Mouse (Mus musculus) forebrain, embryonic 13.5 days (tissue): ENCODE measurements at regions not wholly inside any gene's neighbourhood (a gene's known extent, or its start where the extent isn't known, plus 50 kb on each side); places are given as distances from the start of the nearest gene placed in this dataset.

Experiments used
- ATAC-seq: fragments of 200-750 bp; cut with Nextera tagmentation; 2 replicates; pipeline ENCODE4 v1.8.0; 2017
- H3K27ac ChIP-seq: fragments of 300-500 bp; sonication (generic); 2 replicates; pipeline ENCODE4 v1.5.1; 2015; ENCODE audit warnings: inconsistent platforms, mild to moderate bottlenecking, moderate library complexity
- H3K27me3 ChIP-seq: fragments of 300-500 bp; sonication (generic); 2 replicates; pipeline ENCODE4 v1.6.1; 2015; ENCODE audit warnings: mild to moderate bottlenecking, inconsistent platforms
- H3K36me3 ChIP-seq: fragments of 300-500 bp; sonication (generic); 2 replicates; pipeline ENCODE4 v1.6.1; 2015; ENCODE audit warnings: mild to moderate bottlenecking, inconsistent platforms; ENCODE audit not compliant: poor library complexity, severe bottlenecking
- H3K4me1 ChIP-seq: fragments of 300-500 bp; sonication (generic); 2 replicates; pipeline ENCODE4 v1.6.1; 2015; ENCODE audit warnings: inconsistent platforms
- H3K4me2 ChIP-seq: fragments of 300-500 bp; sonication (generic); 2 replicates; pipeline ENCODE4 v1.6.1; 2015; ENCODE audit warnings: inconsistent platforms, mild to moderate bottlenecking, moderate library complexity
- H3K4me3 ChIP-seq: fragments of 300-500 bp; sonication (generic); 2 replicates; pipeline ENCODE4 v1.5.1; 2015; ENCODE audit warnings: mild to moderate bottlenecking, inconsistent platforms
- H3K9ac ChIP-seq: fragments of 300-500 bp; sonication (generic); 2 replicates; pipeline ENCODE4 v1.6.1; 2015; ENCODE audit warnings: mild to moderate bottlenecking, inconsistent platforms
- H3K9me3 ChIP-seq: fragments of 300-500 bp; sonication (generic); replicated peaks from 2 replicates; pipeline ENCODE4 v1.6.1; 2016; ENCODE audit warnings: inconsistent platforms
- WGBS: fragments of 180-500 bp; shearing (Covaris S2); methylation state at CpG from one replicate; pipeline ENCODE4 v1.1.7; 2015; 5-methylcytosine and 5-hydroxymethylcytosine counted together

GRCm38 (mm10) chr13:52024349-52024748 lies 177.9 kb downstream of the Gadd45g start:
- 61% methylated on average over 2 of the region's 2 CpGs for WGBS
- H3K27me3 ChIP-seq: no peaks in the 10 kb centered on the region; the same call in 1 of the 2 replicates
- no peak for ATAC-seq
- H3K27ac ChIP-seq: peak overlapping the region; percentile 19; the same call in 1 of the 2 replicates
- no peaks in the 10 kb centered on the region for H3K36me3 ChIP-seq
- no peaks in the 10 kb centered on the region for H3K9me3 ChIP-seq
- no peak overlapping the region for H3K4me2 ChIP-seq
- no peak overlapping the region for H3K9ac ChIP-seq
- peaks cover 30% of the 10 kb centered on the region for H3K4me1 ChIP-seq
- no peak overlapping the region for H3K4me3 ChIP-seq

GRCm38 (mm10) chr13:52024832-52025481 lies 178.5 kb downstream of the Gadd45g start:
- Histone ChIP-seq H3K36me3 (no peaks in the 10 kb centered on the region), H3K27ac (peak overlapping the region; percentile 19; the same call in 1 of the 2 replicates)
- WGBS: 63% methylated on average over 18 of the region's 18 CpGs

GRCm38 (mm10) chr13:52025482-52025848 lies 179.0 kb downstream of the Gadd45g start:
- no peak for ATAC-seq

More at GRCm38 (mm10) chr13:52024832-52025481, 178.5 kb downstream of the Gadd45g start:
- 0 out of 2 replicates have a peak, but pooled peaks have one; percentile 6 for ATAC-seq
- H3K9ac ChIP-seq: no peak overlapping the region
- H3K27me3 ChIP-seq: no peaks in the 10 kb centered on the region; the same call in 1 of the 2 replicates
- H3K9me3 ChIP-seq: no peaks in the 10 kb centered on the region
- peaks cover 30% of the 10 kb centered on the region for H3K4me1 ChIP-seq
- H3K4me3 ChIP-seq: no peak overlapping the region
- H3K4me2 ChIP-seq: no peak overlapping the region

GRCm38 (mm10) chr13:52026291-52026690 lies 179.8 kb downstream of the Gadd45g start:
- no peak overlapping the region for H3K4me3 ChIP-seq
- peaks cover 22% of the 10 kb centered on the region for H3K4me1 ChIP-seq
- H3K36me3 ChIP-seq: no peaks in the 10 kb centered on the region
- H3K4me2 ChIP-seq: no peak overlapping the region
- H3K9me3 ChIP-seq: no peaks in the 10 kb centered on the region
- no peak overlapping the region for H3K9ac ChIP-seq
- H3K27me3 ChIP-seq: no peaks in the 10 kb centered on the region
- 94% methylated on average over 7 of the region's 7 CpGs for WGBS
- ATAC-seq: no peak
- no peak overlapping the region for H3K27ac ChIP-seq

More at GRCm38 (mm10) chr13:52025482-52025848, 179.0 kb downstream of the Gadd45g start:
- no peak overlapping the region for H3K9ac ChIP-seq
- H3K4me3 ChIP-seq: no peak overlapping the region
- peaks cover 30% of the 10 kb centered on the region for H3K4me1 ChIP-seq
- no peaks in the 10 kb centered on the region for H3K36me3 ChIP-seq
- no peak overlapping the region for H3K27ac ChIP-seq
- 82% methylated on average over 5 of the region's 5 CpGs for WGBS
- H3K9me3 ChIP-seq: no peaks in the 10 kb centered on the region
- no peak overlapping the region for H3K4me2 ChIP-seq
- H3K27me3 ChIP-seq: no peaks in the 10 kb centered on the region

- Histone ChIP-seq H3K27me3 (no peaks in the 10 kb centered on the region), H3K27ac (no peak overlapping the region), H3K9ac (no peak overlapping the region), H3K9me3 (no peaks in the 10 kb centered on the region), H3K36me3 (no peaks in the 10 kb centered on the region), H3K4me1 (peaks cover 8% of the 10 kb centered on the region), H3K4me2 (no peak overlapping the region), H3K4me3 (no peak overlapping the region)
- WGBS: 69% methylated on average over 3 of the region's 3 CpGs
- ATAC-seq: no peak
Observed at GRCm38 (mm10) chr13:52029868-52030422, 183.5 kb downstream of the Gadd45g start.

- H3K9ac ChIP-seq: no peak overlapping the region
- 85% methylated on average over 5 of the region's 5 CpGs for WGBS
- H3K9me3 ChIP-seq: no peaks in the 10 kb centered on the region
- peaks cover 5% of the 10 kb centered on the region; the same call in 1 of the 2 replicates for H3K4me1 ChIP-seq
- no peak for ATAC-seq
- no peak overlapping the region for H3K4me3 ChIP-seq
- H3K27me3 ChIP-seq: no peaks in the 10 kb centered on the region
- H3K4me2 ChIP-seq: no peak overlapping the region
- no peaks in the 10 kb centered on the region for H3K36me3 ChIP-seq
- H3K27ac ChIP-seq: no peak overlapping the region
Observed at GRCm38 (mm10) chr13:52031465-52031864, 185.0 kb downstream of the Gadd45g start.

- H3K36me3 ChIP-seq: no peaks in the 10 kb centered on the region
- ATAC-seq: no peak
- 83% methylated on average over 6 of the region's 6 CpGs for WGBS
Observed at GRCm38 (mm10) chr13:52035731-52036130, 189.3 kb downstream of the Gadd45g start.

GRCm38 (mm10) chr13:52036351-52036750 lies 189.9 kb downstream of the Gadd45g start:
- 0 out of 2 replicates have a peak, but pooled peaks have one; percentile 24 for ATAC-seq
- H3K9ac ChIP-seq: no peak overlapping the region

More at GRCm38 (mm10) chr13:52035731-52036130, 189.3 kb downstream of the Gadd45g start:
- H3K9ac ChIP-seq: no peak overlapping the region
- H3K9me3 ChIP-seq: no peaks in the 10 kb centered on the region
- H3K27ac ChIP-seq: no peak overlapping the region
- no peaks in the 10 kb centered on the region for H3K27me3 ChIP-seq
- H3K4me1 ChIP-seq: peaks cover 14% of the 10 kb centered on the region; the same call in 1 of the 2 replicates
- H3K4me2 ChIP-seq: no peak overlapping the region
- H3K4me3 ChIP-seq: no peak overlapping the region

GRCm38 (mm10) chr13:52037218-52037617 lies 190.7 kb downstream of the Gadd45g start:
- Histone ChIP-seq H3K4me2 (no peak overlapping the region), H3K36me3 (no peaks in the 10 kb centered on the region), H3K27ac (no peak overlapping the region), H3K9ac (no peak overlapping the region), H3K27me3 (no peaks in the 10 kb centered on the region), H3K4me1 (peaks cover 20% of the 10 kb centered on the region; the same call in 1 of the 2 replicates), H3K9me3 (no peaks in the 10 kb centered on the region), H3K4me3 (no peak overlapping the region)
- no peak for ATAC-seq
- 62% methylated on average over 13 of the region's 13 CpGs for WGBS

More at GRCm38 (mm10) chr13:52036351-52036750, 189.9 kb downstream of the Gadd45g start:
- Histone ChIP-seq H3K4me2 (no peak overlapping the region), H3K27me3 (no peaks in the 10 kb centered on the region), H3K4me3 (no peak overlapping the region), H3K9me3 (no peaks in the 10 kb centered on the region), H3K27ac (no peak overlapping the region), H3K36me3 (no peaks in the 10 kb centered on the region), H3K4me1 (peaks cover 14% of the 10 kb centered on the region; the same call in 1 of the 2 replicates)
- 59% methylated on average over 5 of the region's 5 CpGs for WGBS

- Histone ChIP-seq H3K27me3 (no peaks in the 10 kb centered on the region), H3K9ac (no peak overlapping the region), H3K4me3 (no peak overlapping the region), H3K4me1 (peaks cover 28% of the 10 kb centered on the region), H3K36me3 (no peaks in the 10 kb centered on the region), H3K9me3 (no peaks in the 10 kb centered on the region), H3K4me2 (no peak overlapping the region), H3K27ac (peak overlapping the region; percentile 36; the same call in 1 of the 2 replicates)
- 72% methylated on average over 15 of the region's 15 CpGs for WGBS
- peak; percentile 63; the same call in 1 of the 2 replicates for ATAC-seq
Observed at GRCm38 (mm10) chr13:52041467-52042421, 195.3 kb downstream of the Gadd45g start.

- no peak for ATAC-seq
- Histone ChIP-seq H3K36me3 (no peaks in the 10 kb centered on the region), H3K4me1 (peaks cover 32% of the 10 kb centered on the region), H3K4me2 (no peak overlapping the region), H3K27ac (no peak overlapping the region), H3K9ac (no peak overlapping the region), H3K9me3 (no peaks in the 10 kb centered on the region), H3K27me3 (no peaks in the 10 kb centered on the region), H3K4me3 (no peak overlapping the region)
- 93% methylated on average over 3 of the region's 3 CpGs for WGBS
Observed at GRCm38 (mm10) chr13:52042867-52043266, 196.4 kb downstream of the Gadd45g start.
